Mouse (Mus musculus) MEL (cell line): ENCODE data around the gene Dpep3. TPM values are rescaled to one million over a fixed set of nuclear protein-coding genes. Genes with fewer than 3 reads are reported as not detected.

Source experiments
- DNase-seq: peaks from one replicate; pipeline ENCODE4 v3.0.0; 2011; ENCODE audit warnings: low read depth, low spot score
- H3K27ac ChIP-seq: 2 replicates; pipeline ENCODE4 v1.5.1; 2012; ENCODE audit warnings: low read depth, mild to moderate bottlenecking, control low read depth, low read length, moderate library complexity; ENCODE audit not compliant: control insufficient read depth
- H3K27me3 ChIP-seq, 2 experiments: fragments of 150-350 bp in 1 of 2; sonication (generic) in 1 of 2; 2 replicates each; pipeline ENCODE4 v1.6.1; 2012; ENCODE audit warnings: low read length in 2 of 2, mild to moderate bottlenecking in 2 of 2, improper control_type of control experiment in 1 of 2, moderate library complexity in 1 of 2; ENCODE audit not compliant: insufficient read depth in 2 of 2, control insufficient read depth in 1 of 2
- H3K36me3 ChIP-seq, 2 experiments: 2 replicates each; pipeline ENCODE4 v1.6.1; 2012 to 2014; ENCODE audit warnings: low read length in 2 of 2, improper control_type of control experiment in 1 of 2, inconsistent platforms in 1 of 2, mild to moderate bottlenecking in 1 of 2; ENCODE audit not compliant: insufficient read depth in 2 of 2, control insufficient read depth in 1 of 2
- H3K4me1 ChIP-seq, 2 experiments: fragments of 150-350 bp in 1 of 2; sonication (generic) in 1 of 2; 2 replicates each; pipeline ENCODE4 v1.6.1; 2012; ENCODE audit warnings: low read length in 2 of 2, improper control_type of control experiment in 1 of 2, mild to moderate bottlenecking in 1 of 2; ENCODE audit not compliant: insufficient read depth in 2 of 2, control insufficient read depth in 1 of 2
- H3K4me3 ChIP-seq, 2 experiments: fragments of 150-350 bp in 1 of 2; sonication (generic) in 1 of 2; 2 replicates each; pipeline ENCODE4 v1.5.1; 2012; ENCODE audit warnings: low read depth in 2 of 2, low read length in 2 of 2, mild to moderate bottlenecking in 2 of 2, moderate library complexity in 2 of 2, control low read depth in 1 of 2, improper control_type of control experiment in 1 of 2; ENCODE audit not compliant: control insufficient read depth in 1 of 2, insufficient read depth in 1 of 2
- H3K79me2 ChIP-seq: 2 replicates; pipeline ENCODE4 v1.6.1; 2012; ENCODE audit warnings: mild to moderate bottlenecking, low read length, moderate library complexity; ENCODE audit not compliant: control insufficient read depth, poor library complexity, insufficient read depth
- H3K9ac ChIP-seq: 2 replicates; pipeline ENCODE4 v1.6.1; 2012; ENCODE audit warnings: low read depth, mild to moderate bottlenecking, control low read depth, low read length, moderate library complexity; ENCODE audit not compliant: control insufficient read depth, poor library complexity, severe bottlenecking
- H3K9me3 ChIP-seq: fragments of 150-350 bp; sonication (generic); replicated peaks from 2 replicates; pipeline ENCODE4 v1.6.1; 2012; ENCODE audit warnings: mild to moderate bottlenecking, low read length, improper control_type of control experiment, moderate library complexity; ENCODE audit not compliant: insufficient read depth
- BHLHE40 ChIP-seq: IDR thresholded peaks from 2 replicates; pipeline ENCODE4 v1.6.1; 2012; ENCODE audit warnings: low read depth, mild to moderate bottlenecking, inconsistent platforms, low read length, improper control_type of control experiment, borderline replicate concordance
- CHD1 ChIP-seq: IDR thresholded peaks from 2 replicates; pipeline ENCODE4 v1.6.1; 2012; ENCODE audit warnings: low read depth, mild to moderate bottlenecking, inconsistent platforms, low read length, improper control_type of control experiment
- CHD2 ChIP-seq: IDR thresholded peaks from 2 replicates; pipeline ENCODE4 v1.6.1; 2011; ENCODE audit warnings: low read length, improper control_type of control experiment
- CTCF ChIP-seq, 3 experiments: IDR thresholded peaks in 2 of 3; conservative IDR thresholded peaks in 1 of 3; 2 replicates each; pipeline ENCODE4 v1.5.1; 2011 to 2012; ENCODE audit warnings: low read length in 3 of 3, low read depth in 2 of 3, mild to moderate bottlenecking in 2 of 3, improper control_type of control experiment in 1 of 3, inconsistent platforms in 1 of 3, mixed read lengths in 1 of 3, moderate library complexity in 1 of 3; ENCODE audit not compliant: control insufficient read depth in 1 of 3, insufficient read depth in 1 of 3, poor library complexity in 1 of 3, severe bottlenecking in 1 of 3
- E2F4 ChIP-seq: IDR thresholded peaks from 2 replicates; pipeline ENCODE4 v1.6.1; 2011; ENCODE audit warnings: low read depth, low read length, improper control_type of control experiment, borderline replicate concordance
- EP300 ChIP-seq, 2 experiments: IDR thresholded peaks; 2 replicates each; pipeline ENCODE4 v1.6.1; 2011; ENCODE audit warnings: improper control_type of control experiment in 2 of 2, low read length in 2 of 2, low read depth in 1 of 2, mild to moderate bottlenecking in 1 of 2
- ETS1 ChIP-seq: IDR thresholded peaks from 2 replicates; pipeline ENCODE4 v1.6.1; 2012; ENCODE audit warnings: low read depth, mild to moderate bottlenecking, inconsistent platforms, low read length, improper control_type of control experiment, moderate library complexity
- GABPA ChIP-seq: IDR thresholded peaks from 2 replicates; pipeline ENCODE4 v1.6.1; 2012; ENCODE audit warnings: low read depth, mild to moderate bottlenecking, inconsistent platforms, low read length, improper control_type of control experiment, moderate library complexity
- JUND ChIP-seq: IDR thresholded peaks from 2 replicates; pipeline ENCODE4 v1.6.1; 2011; ENCODE audit warnings: low read depth, mild to moderate bottlenecking, improper control_type of control experiment, low read length
- KAT2A ChIP-seq: conservative IDR thresholded peaks from 2 replicates; pipeline ENCODE4 v1.6.1; 2012; ENCODE audit warnings: low read depth, low read length, improper control_type of control experiment, inconsistent platforms
- MAFK ChIP-seq: IDR thresholded peaks from 2 replicates; pipeline ENCODE4 v1.6.1; 2011; ENCODE audit warnings: low read depth, mild to moderate bottlenecking, low read length, improper control_type of control experiment, borderline replicate concordance
- MAX ChIP-seq: IDR thresholded peaks from 2 replicates; pipeline ENCODE4 v1.6.1; 2011; ENCODE audit warnings: low read length, improper control_type of control experiment
- NRF1 ChIP-seq: IDR thresholded peaks from 2 replicates; pipeline ENCODE4 v1.6.1; 2014; ENCODE audit warnings: low read depth, mild to moderate bottlenecking, inconsistent platforms, low read length, improper control_type of control experiment, moderate library complexity; ENCODE audit not compliant: poor library complexity, insufficient read depth, severe bottlenecking
- RAD21 ChIP-seq: IDR thresholded peaks from 2 replicates; pipeline ENCODE4 v1.6.1; 2011; ENCODE audit warnings: mild to moderate bottlenecking, low read depth, low read length, improper control_type of control experiment
- RCOR1 ChIP-seq: IDR thresholded peaks from 2 replicates; pipeline ENCODE4 v1.6.1; 2012; ENCODE audit warnings: low read depth, mild to moderate bottlenecking, inconsistent platforms, low read length, improper control_type of control experiment
- SMC3 ChIP-seq: IDR thresholded peaks from 2 replicates; pipeline ENCODE4 v1.6.1; 2011; ENCODE audit warnings: low read depth, low read length, improper control_type of control experiment
- USF2 ChIP-seq, 2 experiments: IDR thresholded peaks; 2 replicates each; pipeline ENCODE4 v1.6.1; 2011 to 2012; ENCODE audit warnings: improper control_type of control experiment in 2 of 2, low read length in 2 of 2, borderline replicate concordance in 1 of 2, inconsistent platforms in 1 of 2, low read depth in 1 of 2, mild to moderate bottlenecking in 1 of 2; ENCODE audit not compliant: insufficient read depth in 1 of 2
- ZC3H11A ChIP-seq: IDR thresholded peaks from 2 replicates; pipeline ENCODE4 v1.6.1; 2012; ENCODE audit warnings: low read depth, mild to moderate bottlenecking, inconsistent platforms, low read length, improper control_type of control experiment
- ZKSCAN1 ChIP-seq: IDR thresholded peaks from 2 replicates; pipeline ENCODE4 v1.6.1; 2012; ENCODE audit warnings: low read depth, mild to moderate bottlenecking, inconsistent platforms, low read length, improper control_type of control experiment, moderate library complexity
- ZNF384 ChIP-seq: IDR thresholded peaks from 2 replicates; pipeline ENCODE4 v1.6.1; 2012; ENCODE audit warnings: low read depth, mild to moderate bottlenecking, inconsistent platforms, low read length, improper control_type of control experiment
- polyA plus RNA-seq, 2 experiments: library from polyadenylated mRNA; stranded (reverse) in 1 of 2; unstranded in 1 of 2; fragments of >175 nt in 1 of 2; fragments of >200 nt in 1 of 2; gene quantifications; 2 replicates each; pipeline versions ENCODE4 v1.2.1 to v1.2.4; 2012; ENCODE audit warnings: low replicate concordance in 2 of 2, low read depth in 1 of 2; ENCODE audit not compliant: insufficient read length in 2 of 2, insufficient read depth in 1 of 2, missing spikeins in 1 of 2
- total RNA-seq: library from RNA; depleted of rRNA; stranded (reverse); fragments of 300-350 nt; gene quantifications from 2 replicates; pipeline ENCODE4 v1.2.3, GENCODE M21; 2012

The Dpep3 gene
- total and polyA plus RNA-seq, 3 experiments: 0.11 TPM; not detected in 2

DNA sequence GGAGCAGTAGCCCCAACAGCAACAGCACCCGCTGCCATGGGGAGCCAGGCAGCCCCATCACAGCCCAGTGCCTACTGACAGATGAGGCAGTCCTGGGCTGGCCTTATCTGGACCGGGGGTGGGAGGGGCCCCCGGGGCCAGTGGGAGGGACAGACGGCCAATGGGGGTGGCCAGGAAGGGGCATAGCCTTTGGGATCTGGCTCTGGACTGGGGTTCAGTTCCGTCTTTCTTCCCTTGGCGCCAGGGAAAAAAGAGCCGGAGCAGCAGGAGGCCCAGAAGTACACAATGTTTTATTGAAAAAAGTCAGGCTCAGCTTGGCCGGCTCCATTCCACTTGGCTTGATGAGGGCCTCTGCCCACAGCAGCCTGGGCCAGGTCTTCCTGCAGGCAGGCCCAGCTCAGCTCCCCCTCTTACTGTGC, 35.9 kb downstream of the Dpep3 start, which contains the start of gene Lcat:
Gene Lcat (minus strand): TSS at position 62 of the 419 bp plus-strand sequence.
- no peaks in the 10 kb centered on the region for H3K9me3 ChIP-seq
- H3K9ac ChIP-seq: no peak within 1 kb of the TSS
- H3K27ac ChIP-seq: no peak within 1 kb of the TSS
- H3K4me3 ChIP-seq: no peak within 1 kb of the TSS
- TF ChIP-seq ZC3H11A (no peak), ZKSCAN1 (no peak), CHD2 (no peak), MAFK (no peak), MAX (no peak), SMC3 (no peak), ZNF384 (no peak), GABPA (no peak), NRF1 (no peak), RAD21 (no peak), E2F4 (no peak), BHLHE40 (no peak), JUND (no peak), CHD1 (no peak), KAT2A (no peak)
- no peak for DNase-seq
- no peaks in the 10 kb centered on the region for H3K4me1 ChIP-seq
- H3K36me3 ChIP-seq: peaks cover 0 to 6% of the 10 kb centered on the region in 2 experiments; a peak in 3 of 4 replicates
- no peaks in the 10 kb centered on the region for H3K27me3 ChIP-seq
- no peaks in the 10 kb centered on the region for H3K79me2 ChIP-seq

DNA sequence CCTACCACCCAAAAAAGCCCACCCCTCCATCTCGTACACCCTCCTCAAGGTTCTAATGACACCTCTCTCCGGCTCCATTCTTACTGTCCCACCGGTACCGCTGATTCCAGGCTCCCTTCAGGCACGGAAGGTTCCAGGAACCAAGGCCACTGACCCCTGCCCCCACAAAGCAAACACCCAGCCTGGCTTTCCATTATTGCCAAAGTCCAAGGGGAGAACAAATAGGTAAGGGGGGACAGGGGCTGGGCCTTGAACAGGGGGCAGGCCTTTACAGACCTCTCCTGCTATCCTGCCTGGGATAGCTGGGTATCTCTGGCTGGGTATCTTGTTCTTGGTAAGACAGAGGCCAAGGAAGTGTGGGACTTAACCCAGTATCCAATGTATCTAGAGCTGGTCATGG, 36.7 kb downstream of the Dpep3 start:
- H3K4me1 ChIP-seq: no peaks in the 10 kb centered on the region
- no peak for DNase-seq
- no peaks in the 10 kb centered on the region for H3K9me3 ChIP-seq
- H3K79me2 ChIP-seq: peaks cover 4% of the 10 kb centered on the region; the same call in 1 of the 2 replicates
- TF ChIP-seq EP300 (IDR thresholded peaks at IDR 0.05; ENCODE audit: low read depth in 1 of 2, low read length in 2 of 2): no peak
- no peaks in the 10 kb centered on the region for H3K27me3 ChIP-seq
- no peak overlapping the region for H3K27ac ChIP-seq
- H3K36me3 ChIP-seq: peaks cover 0 to 6% of the 10 kb centered on the region in 2 experiments; a peak in 2 of 4 replicates
- no peak overlapping the region for H3K9ac ChIP-seq
- H3K4me3 ChIP-seq: no peak overlapping the region

DNA sequence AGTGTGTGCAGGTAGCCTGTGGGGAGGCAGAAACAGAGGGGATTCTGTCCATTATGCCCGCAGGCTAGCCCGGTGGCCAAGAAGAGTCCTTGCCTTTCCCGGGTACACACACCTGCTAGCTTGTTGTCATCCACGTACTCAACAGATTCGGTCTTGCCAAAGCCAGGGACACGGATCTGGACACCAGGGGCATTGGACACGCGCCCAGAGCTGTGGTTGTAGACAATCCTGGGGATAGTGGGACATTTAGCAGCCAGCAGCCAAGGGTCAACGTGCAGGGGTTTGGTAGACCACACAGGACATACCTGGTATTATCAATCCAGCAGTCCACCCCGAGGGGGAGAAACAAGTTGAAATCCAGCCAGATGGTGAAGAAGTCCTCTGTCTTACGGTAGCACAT, 37.2 kb downstream of the Dpep3 start:
- Histone ChIP-seq H3K4me3 (no peak overlapping the region), H3K27me3 (no peaks in the 10 kb centered on the region), H3K9me3 (no peaks in the 10 kb centered on the region), H3K36me3 (peaks cover 0 to 6% of the 10 kb centered on the region in 2 experiments; a peak in 2 of 4 replicates), H3K79me2 (peaks cover 6% of the 10 kb centered on the region; the same call in 1 of the 2 replicates), H3K27ac (no peak overlapping the region), H3K4me1 (no peaks in the 10 kb centered on the region), H3K9ac (no peak overlapping the region)
- no peak for TF ChIP-seq CTCF (IDR thresholded peaks at IDR 0.05 in 2 of 3, conservative IDR thresholded peaks at IDR 0.05 in 1 of 3; ENCODE audit: control insufficient read depth in 1 of 3, insufficient read depth in 1 of 3, low read depth in 2 of 3, low read length in 3 of 3, poor library complexity in 1 of 3, severe bottlenecking in 1 of 3)
- TF ChIP-seq USF2 (IDR thresholded peaks at IDR 0.05; ENCODE audit: borderline replicate concordance in 1 of 2, insufficient read depth in 1 of 2, low read depth in 1 of 2, low read length in 2 of 2): no peak
- TF ChIP-seq E2F4: no peak
- TF ChIP-seq BHLHE40: no peak
- no peak for TF ChIP-seq RCOR1
- TF ChIP-seq ETS1: no peak
- no peak for TF ChIP-seq SMC3
- DNase-seq: no peak
